ENCODE assay signal across 11 mouse cellular contexts in the genomic region with DNA sequence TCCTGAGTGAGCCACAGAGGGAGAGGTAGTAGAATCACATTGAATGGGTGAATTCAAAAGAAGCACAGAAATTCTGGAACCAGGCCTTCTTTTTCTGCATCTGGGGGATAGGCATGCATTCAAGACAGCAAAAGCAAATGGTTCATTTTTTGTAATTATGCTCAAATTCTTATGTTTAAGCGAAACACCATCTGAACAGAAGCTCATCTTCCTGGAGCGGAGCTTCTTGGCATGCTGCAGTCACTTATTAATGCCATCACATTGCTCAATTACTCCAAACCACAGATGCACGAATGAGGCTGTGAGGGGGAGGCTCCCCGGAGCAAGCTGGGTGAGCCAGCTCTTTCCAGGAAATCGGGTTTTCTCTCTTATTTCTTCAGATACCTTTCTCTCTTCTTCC.
A peak's percentile ranks its signal among the peaks of the same experiment; 100 is the strongest.
DNase-seq lines count a peak whose midpoint lies in the region; ATAC-seq and TF ChIP-seq lines count a peak whose summit lies in the region.
"Had no signal": no experiment of that assay in that cellular context is flagged by ENCODE, and none has a peak within 500 bp of the region (broad histone marks: within the 10 kb centered on the region; RNA-seq: fewer than 3 reads in every experiment).

No protein-coding gene starts in this region.

- H3K4me3 ChIP-seq in forebrain, embryonic 14.5 days (ENCODE audit: low read depth, low read length), result no peak overlapping the region
- H3K4me3 ChIP-seq in forebrain, embryonic 12.5 days (replicated peaks), result no peak overlapping the region
- no peak overlapping the region for H3K4me3 ChIP-seq in gastrocnemius, adult 2 months
- H3K4me3 ChIP-seq in midbrain, embryonic 11.5 days (ENCODE audit: low read depth, low read length), result no peak overlapping the region
- H3K4me3 ChIP-seq: erythroblast, embryonic 14.5 days; heart, adult 2 months had no signal

- ATAC-seq in forebrain, embryonic 14.5 days, result peak; percentile 82; the same call in 1 of the 2 replicates
- no peak for ATAC-seq in forebrain, embryonic 12.5 days (ENCODE audit: low FRiP score)
- ATAC-seq in midbrain, embryonic 11.5 days (ENCODE audit: low FRiP score), result no peak

- WGBS in forebrain, embryonic 14.5 days, result 76% methylated on average over 5 of the region's 5 CpGs
- WGBS in forebrain, embryonic 12.5 days, result 84% methylated on average over 5 of the region's 5 CpGs
- 84% methylated on average over 5 of the region's 5 CpGs for WGBS in midbrain, embryonic 11.5 days

- H3K36me3 ChIP-seq in forebrain, embryonic 14.5 days (ENCODE audit: control insufficient read depth, insufficient read depth, low read length), result no peaks in the 10 kb centered on the region
- no peaks in the 10 kb centered on the region for H3K36me3 ChIP-seq in forebrain, embryonic 12.5 days (replicated peaks)
- H3K36me3 ChIP-seq in midbrain, embryonic 11.5 days (ENCODE audit: control insufficient read depth, insufficient read depth, low read length), result no peaks in the 10 kb centered on the region

- no peak overlapping the region for H3K27ac ChIP-seq in forebrain, embryonic 14.5 days (ENCODE audit: low read depth, low read length)
- H3K27ac ChIP-seq in forebrain, embryonic 12.5 days, result no peak overlapping the region
- no peak overlapping the region for H3K27ac ChIP-seq in gastrocnemius, adult 2 months
- no peak overlapping the region for H3K27ac ChIP-seq in midbrain, embryonic 11.5 days (ENCODE audit: low read depth, low read length)
- H3K27ac ChIP-seq: heart, adult 2 months had no signal

- H3K9me3 ChIP-seq in forebrain, embryonic 14.5 days (replicated peaks; ENCODE audit: control insufficient read depth, low read length), result no peaks in the 10 kb centered on the region
- no peaks in the 10 kb centered on the region for H3K9me3 ChIP-seq in forebrain, embryonic 12.5 days
- no peaks in the 10 kb centered on the region for H3K9me3 ChIP-seq in midbrain, embryonic 11.5 days (ENCODE audit: control insufficient read depth, low read length)

- no peak overlapping the region for H3K4me2 ChIP-seq in forebrain, embryonic 14.5 days (ENCODE audit: low read length)
- no peak overlapping the region for H3K4me2 ChIP-seq in forebrain, embryonic 12.5 days
- H3K4me2 ChIP-seq in midbrain, embryonic 11.5 days, result no peak overlapping the region

- H3K4me1 ChIP-seq in forebrain, embryonic 14.5 days (ENCODE audit: control insufficient read depth, insufficient read depth, low read length), result no peaks in the 10 kb centered on the region
- no peaks in the 10 kb centered on the region for H3K4me1 ChIP-seq in forebrain, embryonic 12.5 days
- H3K4me1 ChIP-seq in midbrain, embryonic 11.5 days (ENCODE audit: control insufficient read depth, insufficient read depth, low read length), result no peaks in the 10 kb centered on the region

- no peak overlapping the region for H3K9ac ChIP-seq in forebrain, embryonic 14.5 days (ENCODE audit: low read length)
- H3K9ac ChIP-seq in forebrain, embryonic 12.5 days, result no peak overlapping the region
- H3K9ac ChIP-seq in midbrain, embryonic 11.5 days (ENCODE audit: low read length), result no peak overlapping the region

- DNase-seq in forebrain, embryonic 14.5 days (ENCODE audit: low spot score), result peak; percentile 78
- peak; percentile 67 for DNase-seq in layer of hippocampus, adult 11-12 months (ENCODE audit: low spot score)
- DNase-seq in left cerebral cortex, adult 9 months (ENCODE audit: low spot score in 2 of 2), result peak; percentile 61 to 77
- DNase-seq in right cerebral cortex, postnatal 4 days, result peak; percentile 26
- DNase-seq in ovary, postnatal 36 days (ENCODE audit: low spot score), result no peak
- DNase-seq in gastrocnemius, adult 2 months, result no peak
- DNase-seq in midbrain, embryonic 11.5 days (ENCODE audit: low spot score, missing footprints), result no peak
- DNase-seq: heart, adult 2 months; kidney, adult 8-10 months had no signal

- TF ChIP-seq CTCF in gastrocnemius, adult 2 months (IDR thresholded peaks at IDR 0.05), result no peak

- H3K27me3 ChIP-seq in forebrain, embryonic 14.5 days (replicated peaks; ENCODE audit: control insufficient read depth, insufficient read depth, low read length), result no peaks in the 10 kb centered on the region
- H3K27me3 ChIP-seq in forebrain, embryonic 12.5 days, result no peaks in the 10 kb centered on the region
- H3K27me3 ChIP-seq in midbrain, embryonic 11.5 days (ENCODE audit: control insufficient read depth, insufficient read depth, low read length), result no peaks in the 10 kb centered on the region

- intact Hi-C loops in gastrocnemius, adult 2 months (cut with DNase I), result no loop called here

Comparison
In these comparisons a context has a peak if more than half of its experiments do, and no peak if none do; other contexts are left out.
1. DNase-seq: peak in forebrain, embryonic 14.5 days (single experiment), layer of hippocampus, adult 11-12 months (single experiment), left cerebral cortex, adult 9 months (2 of 2) and right cerebral cortex, postnatal 4 days (single experiment); none in ovary, postnatal 36 days (single experiment), gastrocnemius, adult 2 months (single experiment) and midbrain, embryonic 11.5 days (single experiment).